Mouse (Mus musculus) layer of hippocampus, postnatal 36 days (tissue): ENCODE results near the gene Tpm1. TPM values are rescaled to one million over a fixed set of nuclear protein-coding genes. Genes with fewer than 3 reads are reported as not detected.

Experiments
- DNase-seq, 2 experiments: peaks; one replicate each; pipeline ENCODE4 v3.0.0; 2022
- total RNA-seq, 2 experiments: library from RNA; stranded (reverse); gene quantifications; 2 replicates each; pipeline ENCODE4 v1.2.3; 2021

Gene Tpm1
- total RNA-seq, 2 experiments from 2014 or later: 219 to 236 TPM

- DNase-seq: peak; percentile 36 to 42
Measured at GRCm38 (mm10) chr9:66980458-66980857, 68.7 kb downstream of the Tpm1 start.

- DNase-seq: no peak
Measured at GRCm38 (mm10) chr9:66978468-66978867, 70.7 kb downstream of the Tpm1 start.

GRCm38 (mm10) chr9:66977982-66978381 is 71.2 kb downstream of the Tpm1 start:
- no peak for DNase-seq

- DNase-seq: no peak
Measured at GRCm38 (mm10) chr9:66977121-66977520, 72.1 kb downstream of the Tpm1 start.

- peak; percentile 91 to 94 for DNase-seq
Measured at GRCm38 (mm10) chr9:66975239-66975645, 74.0 kb downstream of the Tpm1 start, which contains the start of gene Lactb. Lactb (minus strand) TSS chr9:66975484.

GRCm38 (mm10) chr9:66974721-66975225 is 74.4 kb downstream of the Tpm1 start:
- DNase-seq: peak; percentile 45 to 52

Other genes starting within 250 kb of the Tpm1 start
- 1 to 10 TPM; 8.3 to 9.5 TPM for gene Aph1c, start 214.7 kb downstream of the Tpm1 start, total RNA-seq
- 10 to 100 TPM; 53.1 to 53.3 TPM for gene Rab8b, start 129.7 kb downstream of the Tpm1 start, total RNA-seq
- 10 to 100 TPM; 37.9 to 44.7 TPM for gene Rps27l, start 103.3 kb downstream of the Tpm1 start, total RNA-seq
- 10 to 100 TPM; 13.9 to 14.4 TPM for gene Lactb, start 73.9 kb downstream of the Tpm1 start, total RNA-seq